Mouse (Mus musculus) natural killer cell, adult 2 months (primary cell): ENCODE measurements around the gene Dab2.

Source experiments
- DNase-seq, 2 experiments: peaks; one replicate each; pipeline ENCODE4 v3.0.0; 2022; ENCODE audit warnings: low spot score in 2 of 2

The Dab2 gene

DNA sequence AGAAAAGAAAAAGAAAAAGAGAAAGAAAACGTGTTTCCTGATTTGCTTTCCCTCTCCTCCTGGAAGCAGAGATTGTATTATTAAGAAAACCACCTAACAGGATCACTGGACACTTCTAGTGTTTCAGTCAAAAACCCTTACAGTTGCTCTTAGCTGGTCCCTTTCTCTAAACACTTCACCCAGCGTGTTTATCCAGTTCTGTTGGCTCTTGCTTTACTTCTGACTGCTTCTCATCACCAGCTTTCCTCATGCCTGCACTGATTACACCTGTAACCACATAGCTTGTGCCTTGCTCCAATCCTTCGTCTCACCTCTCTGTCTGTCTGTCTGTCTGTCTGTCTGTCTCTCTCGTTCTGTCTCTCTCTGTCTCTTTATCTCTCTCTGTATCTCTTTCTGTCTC is 25.9 kb downstream of the Dab2 start:
- no peak for DNase-seq

DNA sequence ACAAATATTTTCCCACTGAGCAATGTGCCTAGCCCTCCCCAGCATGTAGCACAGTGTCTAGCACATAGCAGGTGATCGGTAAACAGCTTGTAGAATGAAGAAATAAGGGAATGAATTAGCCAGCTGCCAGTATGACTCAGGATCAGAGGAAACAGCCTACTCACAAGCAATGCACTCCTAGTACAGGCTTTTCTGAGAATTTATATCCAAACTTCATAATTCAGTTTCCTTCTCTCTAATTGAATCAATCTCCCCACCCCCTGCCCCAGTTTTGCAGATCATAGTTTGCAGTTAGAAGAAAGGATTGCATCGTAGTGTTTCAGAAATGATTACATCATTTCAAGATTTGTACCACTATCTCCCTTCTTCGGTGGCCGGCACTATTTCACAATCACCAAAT is 26.4 kb downstream of the Dab2 start:
- no peak for DNase-seq

DNA sequence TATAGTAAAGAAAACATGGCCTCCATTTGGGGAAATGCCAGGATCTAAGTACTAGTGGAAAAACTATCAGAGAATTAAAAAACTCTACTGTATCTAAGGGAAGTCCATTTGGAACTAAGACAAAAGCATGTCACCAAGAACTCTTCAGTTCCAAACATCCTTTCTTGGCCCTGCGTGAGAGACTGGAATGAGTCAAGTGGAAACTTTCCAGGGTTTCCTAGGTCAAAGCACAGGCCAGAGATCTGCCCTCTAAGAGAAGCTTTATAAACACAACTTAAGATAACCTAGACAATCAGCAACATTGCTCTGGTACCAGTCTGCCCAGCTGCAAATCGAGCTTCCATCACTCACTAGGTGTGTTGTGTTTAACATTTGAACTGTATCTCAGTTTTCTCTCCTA is 31.8 kb downstream of the Dab2 start:
- no peak for DNase-seq

DNA sequence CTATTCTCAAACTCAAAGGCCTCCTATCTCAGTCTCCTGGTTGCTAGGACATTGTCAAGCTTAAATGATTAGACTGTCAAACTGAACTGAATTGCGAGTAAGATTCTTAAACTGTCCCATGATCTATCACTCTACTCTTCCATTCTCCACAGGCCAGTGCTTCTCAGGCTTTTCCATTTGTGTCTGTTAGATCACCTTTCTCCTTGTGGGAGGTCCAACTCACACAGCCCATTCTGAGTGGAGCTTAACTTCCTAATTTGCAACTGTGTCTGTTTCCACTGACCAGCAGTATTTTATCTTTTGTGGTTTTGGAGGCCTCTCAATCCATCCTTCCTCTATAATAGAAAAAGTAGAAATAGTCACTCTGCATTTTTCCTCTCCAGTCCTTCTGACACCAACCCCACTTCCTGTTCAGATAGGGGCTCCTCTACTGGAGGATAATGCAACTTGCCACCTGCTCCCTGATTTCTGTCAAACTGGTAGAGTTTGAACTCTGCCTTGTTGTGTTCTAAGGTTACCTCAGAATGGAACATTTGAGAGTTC is 35.1 kb downstream of the Dab2 start:
- DNase-seq, result no peak

DNA sequence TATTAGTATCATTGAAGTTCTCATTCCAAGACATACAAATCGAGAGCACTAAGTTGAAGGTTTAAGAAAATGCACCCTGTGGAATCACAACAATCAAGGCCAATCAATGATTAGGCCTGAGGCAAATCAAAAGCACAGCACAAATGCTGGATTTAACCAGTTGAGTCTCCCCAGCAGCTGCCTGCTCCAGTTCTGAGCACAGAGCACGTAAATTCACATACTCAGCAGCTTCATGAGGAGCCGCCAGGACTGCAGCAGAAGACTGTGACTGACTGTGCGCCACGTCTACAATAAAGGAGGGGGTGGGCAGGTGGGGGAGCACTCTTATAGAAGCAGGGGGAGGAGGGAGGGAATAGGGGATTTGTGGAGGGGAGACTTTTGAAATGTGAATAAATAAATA is 40.2 kb downstream of the Dab2 start:
- no peak for DNase-seq

DNA sequence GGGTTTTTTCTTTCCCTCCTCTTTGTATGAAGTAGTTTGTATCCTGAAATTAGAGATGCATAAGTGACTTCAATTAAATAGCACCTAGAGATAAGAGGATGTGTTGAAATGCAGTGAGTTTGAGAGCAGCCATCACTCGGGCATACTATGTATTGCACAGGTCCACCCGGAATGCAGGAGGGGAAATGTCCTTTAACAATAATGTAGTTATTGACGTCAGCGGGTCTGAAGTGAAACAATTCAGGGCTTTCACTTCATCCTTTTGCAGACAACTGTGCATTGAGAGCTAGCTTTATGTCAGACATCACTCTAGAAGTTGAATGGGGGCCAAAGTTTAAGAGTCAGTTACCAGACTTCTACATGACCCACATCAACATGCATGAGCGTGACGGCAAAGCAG is 40.8 kb downstream of the Dab2 start:
- no peak for DNase-seq

DNA sequence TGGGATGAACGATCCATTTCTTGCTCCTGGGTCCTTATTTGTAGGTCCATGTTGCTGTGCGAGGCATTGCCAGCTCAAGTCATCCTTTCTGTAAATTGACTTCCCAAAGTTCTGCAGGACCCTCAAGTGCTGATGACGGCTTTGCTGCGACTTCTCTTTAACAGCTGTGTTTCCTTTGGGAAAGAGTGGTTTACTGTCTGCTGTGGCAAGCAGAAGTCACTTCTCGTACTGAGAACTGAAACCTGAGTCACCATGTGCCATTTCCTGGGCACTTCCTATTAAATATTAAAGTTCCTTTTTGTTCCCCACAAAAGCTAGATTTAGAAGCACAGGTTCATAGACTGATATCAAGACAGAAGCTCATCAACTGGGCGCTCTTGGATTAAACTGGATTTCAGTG is 41.8 kb downstream of the Dab2 start:
- no peak for DNase-seq

DNA sequence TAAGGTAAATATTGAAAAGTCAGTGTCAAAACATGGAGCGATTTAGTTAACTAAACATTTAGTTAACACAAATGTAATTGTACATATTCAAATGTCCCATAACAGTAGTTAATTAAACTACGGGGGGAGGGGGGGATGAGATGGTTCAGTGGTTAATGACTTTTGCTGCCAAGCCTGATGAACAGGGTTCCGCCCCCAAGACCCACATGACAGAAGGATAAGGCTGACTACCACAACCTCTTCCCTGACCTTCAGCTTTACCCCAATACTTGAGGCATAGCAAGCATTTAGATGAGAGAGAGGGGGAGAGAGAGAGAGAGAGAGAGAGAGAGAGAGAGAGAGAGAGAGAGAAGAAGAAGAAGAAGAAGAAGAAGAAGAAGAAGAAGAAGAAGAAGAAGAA is 54.3 kb downstream of the Dab2 start:
- no peak for DNase-seq

DNA sequence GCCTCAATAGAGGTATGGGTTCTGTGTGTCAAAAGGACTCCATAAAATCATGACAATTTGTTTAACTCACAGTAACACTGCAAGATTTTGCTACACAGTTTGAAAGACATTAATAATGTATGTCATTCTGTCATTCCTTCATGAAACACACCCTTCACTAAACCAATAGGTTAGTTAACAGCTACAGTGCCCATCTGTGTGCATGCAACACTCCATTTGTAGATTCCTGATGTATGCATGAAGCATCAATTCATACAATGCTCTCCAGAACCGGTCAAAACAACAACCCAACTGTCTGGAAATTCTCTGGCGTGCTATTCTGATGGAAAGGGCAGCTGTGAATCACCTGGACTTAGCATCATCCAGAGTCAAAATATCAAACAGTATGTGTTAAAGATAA is 60.3 kb downstream of the Dab2 start:
- no peak for DNase-seq

DNA sequence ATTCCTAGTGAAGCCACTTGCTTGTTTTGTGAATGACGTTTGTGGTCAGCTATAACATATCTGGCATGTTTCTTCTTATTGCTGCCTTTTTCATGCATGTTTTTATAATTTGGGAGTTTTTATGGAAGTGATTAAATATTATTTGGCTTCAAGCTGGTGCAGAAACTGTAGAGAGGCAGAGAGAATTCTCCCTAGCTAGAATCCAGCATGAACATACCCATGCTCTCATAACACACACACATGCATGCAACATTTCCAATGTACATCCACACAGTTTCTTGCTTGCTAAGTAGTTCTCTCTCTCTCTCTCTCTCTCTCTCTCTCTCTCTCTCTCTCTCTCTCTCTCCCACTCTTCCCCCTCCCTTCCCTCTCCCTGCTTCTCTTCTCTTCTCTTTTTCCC is 70.4 kb downstream of the Dab2 start:
- DNase-seq, result no peak

DNA sequence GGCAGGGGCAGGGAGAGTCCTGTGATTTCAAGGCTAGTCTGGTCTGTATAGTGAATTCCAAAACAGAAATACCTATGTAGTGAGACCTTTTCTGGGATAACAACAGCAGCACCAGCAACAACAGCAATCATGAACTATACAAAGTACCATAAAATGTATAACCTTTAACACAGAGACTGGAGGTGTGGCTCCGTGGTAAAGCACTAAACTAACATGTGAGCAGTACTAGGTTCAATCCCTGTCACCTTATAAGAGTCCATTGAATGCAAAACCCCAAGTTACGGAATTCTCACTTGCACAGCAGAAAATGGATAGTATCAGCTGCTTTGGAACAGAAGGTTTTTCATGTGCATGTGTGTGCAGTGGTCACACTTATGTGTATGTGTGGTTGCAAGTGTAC is 71.9 kb downstream of the Dab2 start:
- DNase-seq, result no peak

DNA sequence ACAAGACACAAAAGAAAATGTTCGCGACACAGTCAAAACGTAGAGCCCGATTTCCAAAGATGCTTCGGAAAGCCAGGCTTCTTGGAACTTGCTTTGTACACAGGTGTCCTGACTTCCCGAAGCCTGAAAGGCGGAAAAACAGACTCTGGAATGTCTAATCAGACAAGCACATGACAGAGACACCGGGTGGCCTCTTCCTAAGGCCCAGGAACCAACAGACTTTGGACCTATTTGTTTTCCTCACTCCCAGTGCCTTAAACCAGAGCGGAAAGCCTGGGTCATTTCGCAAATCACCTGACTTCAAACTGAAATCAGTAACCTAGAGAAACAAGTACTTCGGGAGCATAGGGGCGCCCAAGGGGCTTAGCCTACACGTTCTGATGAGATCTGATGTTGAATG is 75.4 kb downstream of the Dab2 start:
- no peak for DNase-seq

DNA sequence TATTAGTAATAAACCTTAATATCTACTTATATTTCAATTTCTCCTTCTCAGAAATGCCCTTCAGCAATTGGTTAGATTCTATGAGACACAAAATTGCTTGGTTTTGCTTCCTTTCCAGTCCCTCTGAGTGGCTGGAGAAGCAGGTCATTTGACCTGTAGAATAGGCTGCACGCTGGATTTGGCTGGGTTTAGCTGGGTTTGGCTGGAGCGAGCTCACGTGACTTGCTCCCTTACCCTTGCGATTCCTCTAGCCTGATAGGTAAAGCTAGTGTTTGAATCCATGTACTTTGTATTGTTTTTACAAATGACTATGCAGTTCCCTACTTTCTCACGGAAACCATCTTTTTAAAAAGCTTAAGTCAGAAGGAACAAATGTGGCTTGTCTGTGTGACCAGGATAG is 76.4 kb downstream of the Dab2 start:
- DNase-seq, result no peak

DNA sequence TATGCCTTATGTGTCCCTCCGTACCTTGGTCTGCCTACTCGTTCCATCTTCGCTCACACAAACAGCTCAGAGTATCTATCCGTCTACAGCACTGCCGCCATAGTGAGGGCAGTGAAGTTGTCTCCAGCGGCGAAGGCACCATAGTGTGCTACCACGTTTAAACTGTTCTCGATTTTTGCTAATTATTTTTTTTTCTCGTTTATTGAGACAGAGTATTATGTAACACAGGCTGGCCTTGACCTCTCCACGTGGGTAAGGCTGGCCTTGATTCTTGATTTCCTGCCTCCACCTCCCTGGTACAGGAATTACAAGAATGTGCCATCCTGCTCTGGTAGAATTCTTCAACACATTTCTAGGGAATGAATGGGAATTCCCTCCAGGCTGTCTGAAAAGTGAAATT is 77.2 kb downstream of the Dab2 start:
- DNase-seq, result no peak

DNA sequence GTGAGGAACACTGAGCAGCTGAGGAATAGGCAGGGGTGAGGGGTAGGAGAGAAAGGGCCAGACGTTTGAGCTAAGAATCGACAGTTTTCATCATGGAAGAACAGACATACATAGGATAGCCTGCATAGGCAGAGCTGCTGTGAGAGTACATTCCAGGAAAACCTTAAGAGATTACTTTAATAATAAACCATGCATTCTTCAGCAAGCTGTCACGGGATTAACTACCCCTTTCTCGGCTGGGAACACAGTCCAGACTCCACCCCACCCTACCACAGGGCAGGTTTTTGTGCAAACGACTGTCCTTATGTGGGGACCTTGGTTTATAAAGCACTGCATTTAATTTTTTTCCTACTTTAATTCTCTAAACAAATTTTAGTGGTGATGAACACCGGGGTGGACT is 84.4 kb downstream of the Dab2 start:
- DNase-seq, result no peak

DNA sequence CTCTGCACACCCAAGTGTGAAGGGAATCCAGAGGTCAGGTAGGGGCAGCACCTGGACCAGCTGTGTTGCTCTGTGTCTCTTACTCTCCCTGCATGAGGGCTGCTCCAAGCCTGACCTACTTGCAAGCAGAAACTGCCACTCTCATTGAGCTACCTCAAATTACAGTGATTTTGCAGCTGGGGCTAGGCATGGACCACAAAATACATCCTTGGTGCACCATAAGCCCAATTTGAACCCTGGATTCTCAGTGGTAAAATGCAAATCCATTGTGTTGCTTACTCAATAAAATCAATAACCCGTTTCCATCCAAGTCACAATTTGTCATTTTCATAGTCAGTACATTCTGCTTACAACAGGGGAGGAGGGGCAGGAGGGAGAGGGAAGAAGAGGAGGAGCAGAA is 85.7 kb downstream of the Dab2 start:
- no peak for DNase-seq

DNA sequence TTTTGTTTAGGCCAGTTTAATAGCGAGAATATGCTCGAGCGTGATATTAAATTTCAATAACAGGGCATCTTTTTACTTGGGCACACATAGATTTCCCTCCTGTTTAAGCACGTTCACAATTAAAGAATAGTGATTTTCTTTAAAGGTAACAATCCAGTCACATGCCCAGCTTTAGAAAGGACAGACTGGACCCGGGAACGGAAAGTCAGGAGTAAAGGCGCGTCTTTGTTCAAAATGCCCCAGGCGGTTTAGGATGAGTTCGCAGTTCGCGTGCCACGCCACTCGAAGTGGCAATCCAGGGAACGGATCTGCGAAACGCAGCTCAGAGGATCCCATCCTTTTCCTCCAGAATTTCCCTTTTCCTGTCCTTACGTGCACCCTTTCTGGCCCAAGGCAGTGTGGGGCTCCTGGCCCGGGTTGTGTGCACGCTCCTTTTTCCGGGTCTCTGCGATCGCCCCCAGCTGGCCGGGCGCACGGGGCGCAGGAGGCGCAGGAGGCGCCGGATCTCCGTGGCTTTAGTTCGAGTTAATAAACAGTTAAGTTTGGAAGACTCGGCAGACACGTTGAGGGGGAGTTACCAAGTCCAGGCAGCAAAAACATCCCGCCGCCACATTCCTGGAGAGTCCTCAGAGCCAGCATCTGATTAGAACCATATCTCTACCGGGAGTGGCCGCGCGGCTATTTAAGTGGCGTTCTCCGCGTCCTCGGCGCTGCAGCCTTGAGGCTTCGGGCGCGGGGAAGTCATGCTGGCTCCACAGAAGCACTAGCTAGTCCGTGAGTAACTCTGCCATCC is 86.8 kb downstream of the Dab2 start:
- DNase-seq, result peak; percentile 3

DNA sequence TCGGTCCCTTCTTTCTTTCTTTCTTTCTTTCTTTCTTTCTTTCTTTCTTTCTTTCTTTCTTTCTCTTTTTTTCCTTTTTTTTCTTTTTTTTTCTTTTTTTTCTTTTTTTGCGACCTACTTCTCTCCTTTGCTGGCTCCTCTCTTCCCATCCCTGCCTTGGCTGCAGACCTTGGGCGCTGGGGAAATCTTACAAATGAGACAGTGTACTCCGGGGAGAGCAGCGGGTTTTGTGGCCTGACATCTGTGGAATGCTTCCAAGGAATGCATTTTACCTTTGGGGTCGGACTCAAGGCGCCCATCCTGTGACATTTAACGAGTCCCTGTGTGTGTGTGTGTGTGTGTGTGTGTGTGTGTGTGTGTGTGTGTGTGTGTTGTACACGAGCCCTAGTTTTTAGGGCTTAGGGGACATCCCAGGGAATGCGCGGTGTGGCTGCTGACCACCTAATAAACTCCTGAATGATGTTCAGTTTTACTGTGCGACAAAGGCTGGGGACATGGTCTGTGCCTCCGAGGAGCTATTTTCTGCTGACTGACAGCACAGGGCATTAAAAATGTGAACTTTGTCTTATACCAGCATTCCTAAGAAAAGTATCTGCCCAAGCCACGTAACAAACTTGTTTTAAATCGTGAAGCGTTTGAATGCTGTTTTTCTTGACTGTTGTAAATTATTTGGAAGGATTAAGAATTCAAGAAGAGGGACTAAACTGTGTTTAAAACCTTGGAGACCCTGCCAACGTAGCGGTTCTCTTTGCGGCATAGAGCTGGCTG is 87.6 kb downstream of the Dab2 start:
- DNase-seq, result no peak

DNA sequence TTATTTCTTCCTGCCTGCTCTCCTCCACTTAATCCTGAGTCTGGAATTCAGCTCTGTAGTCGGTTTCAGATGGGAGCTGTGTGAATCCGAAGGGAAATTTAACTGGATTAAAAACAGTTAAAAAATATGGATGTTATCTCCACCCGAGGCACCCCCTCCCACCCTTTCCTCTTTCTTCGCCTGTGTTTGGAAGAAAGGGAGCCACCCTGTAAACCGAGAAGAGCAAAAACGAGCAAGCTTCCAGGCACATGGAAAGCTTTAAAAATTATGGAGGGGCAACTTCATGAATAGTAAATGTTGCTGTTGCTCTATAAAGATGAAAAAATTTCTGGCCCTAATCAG is 88.1 kb downstream of the Dab2 start:
- no peak for DNase-seq

DNA sequence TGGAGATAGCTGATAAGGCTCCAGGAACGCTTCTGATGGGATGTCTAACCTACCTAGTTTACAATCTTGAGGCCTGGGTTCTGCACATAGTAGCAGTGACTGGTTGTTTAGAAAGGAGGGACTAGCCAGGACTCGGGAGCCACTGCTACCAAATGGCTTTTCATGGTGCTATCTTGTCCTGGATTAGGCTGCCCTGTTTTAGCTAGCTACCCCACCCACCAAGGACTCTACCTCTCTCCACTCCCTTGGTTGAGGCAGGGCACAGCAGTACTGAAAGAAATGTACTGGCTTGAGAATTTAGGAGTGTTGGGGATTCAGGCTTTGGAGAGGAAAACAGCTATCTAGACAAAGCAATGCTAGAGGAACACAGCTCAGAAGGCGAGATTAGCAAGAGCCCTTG is 88.6 kb downstream of the Dab2 start:
- no peak for DNase-seq

DNA sequence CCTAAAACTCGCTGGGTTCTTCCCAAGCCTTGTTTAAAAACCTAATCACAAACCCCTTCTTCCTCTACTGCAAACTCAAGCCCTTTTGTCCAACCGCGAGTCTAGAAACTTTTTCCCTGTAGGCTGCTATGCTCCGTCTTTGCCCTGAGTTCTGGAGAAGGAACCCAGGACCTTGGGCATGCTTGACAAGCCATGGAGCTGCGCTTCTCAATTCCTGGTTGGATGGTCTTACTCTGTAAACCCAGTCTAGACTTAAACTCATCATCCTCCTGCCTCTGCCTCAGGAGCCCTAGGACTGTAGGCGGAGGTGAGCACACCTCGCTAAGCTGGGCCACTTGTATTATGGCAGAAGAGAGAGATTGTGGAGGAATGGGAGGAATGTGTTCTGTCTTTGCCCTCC is 89.0 kb downstream of the Dab2 start:
- DNase-seq, result no peak

DNA sequence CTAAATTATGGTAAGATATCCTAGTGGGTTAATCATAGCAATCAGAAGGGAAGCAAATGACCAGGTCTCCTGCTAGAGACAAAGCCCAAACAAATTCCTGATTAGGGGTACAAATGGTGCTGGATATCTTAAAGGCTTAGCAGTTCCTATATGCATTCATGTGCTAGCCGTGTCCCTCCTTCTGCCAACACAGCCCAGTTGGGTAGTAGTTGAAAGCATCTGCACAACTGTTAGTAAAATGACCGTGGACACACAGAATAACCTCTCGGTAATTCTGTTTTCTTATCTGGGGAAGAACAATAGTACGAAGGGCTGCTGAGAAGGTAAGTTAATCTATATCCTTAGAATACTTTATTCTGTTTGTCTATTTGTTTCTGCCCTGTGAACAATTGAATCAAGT is 90.5 kb downstream of the Dab2 start:
- no peak for DNase-seq

DNA sequence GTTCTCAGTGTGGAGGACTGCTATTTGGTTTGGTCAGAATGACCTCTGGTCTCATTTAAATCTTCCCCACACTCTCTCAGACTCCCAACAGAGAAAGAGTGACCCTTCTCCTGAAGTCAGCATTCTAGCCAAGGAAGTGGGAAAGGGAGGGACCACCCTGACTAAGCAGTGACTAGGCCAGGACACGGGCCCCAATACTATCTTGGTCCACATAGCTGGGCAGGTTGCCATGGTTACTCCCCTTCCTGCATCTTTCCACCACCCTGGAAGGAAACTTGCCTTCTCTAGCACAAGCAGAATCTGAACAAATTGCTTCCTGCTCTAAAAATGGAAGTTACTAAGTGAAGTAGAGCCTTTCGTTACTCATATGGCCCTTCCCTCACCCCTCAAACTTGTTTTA is 91.1 kb downstream of the Dab2 start:
- DNase-seq, result no peak
